Mouse (Mus musculus) A20 (cell line): ENCODE data around the gene Dync1i2.
A peak's percentile ranks its signal among the peaks of the same experiment; 100 is the strongest.

ENCODE experiments used
- DNase-seq: peaks from one replicate; pipeline ENCODE4 v3.0.0-alpha.2; 2011; ENCODE audit warnings: low read depth, low spot score

Gene Dync1i2

GRCm38 (mm10) chr2:71211591-71212359 lies at the start of gene Dync1i2:
Gene Dync1i2, plus strand, starts transcription at chr2:71211706.
- peak; percentile 95 for DNase-seq

- DNase-seq, result no peak
Observed at GRCm38 (mm10) chr2:71162831-71163621, 48.5 kb upstream of the Dync1i2 start.

- DNase-seq, result no peak
Observed at GRCm38 (mm10) chr2:71167211-71167610, 44.3 kb upstream of the Dync1i2 start.

- DNase-seq, result no peak
Observed at GRCm38 (mm10) chr2:71168461-71169021, 43.0 kb upstream of the Dync1i2 start.

- DNase-seq, result no peak
Observed at GRCm38 (mm10) chr2:71173031-71173430, 38.5 kb upstream of the Dync1i2 start.

- DNase-seq, result peak; percentile 16
Observed at GRCm38 (mm10) chr2:71176329-71177249, 34.9 kb upstream of the Dync1i2 start.

GRCm38 (mm10) chr2:71177250-71177615 lies 34.3 kb upstream of the Dync1i2 start:
- DNase-seq, result peak; percentile 34

GRCm38 (mm10) chr2:71177760-71178159 lies 33.7 kb upstream of the Dync1i2 start:
- DNase-seq, result peak; percentile 45

- DNase-seq, result no peak
Observed at GRCm38 (mm10) chr2:71179716-71180115, 31.8 kb upstream of the Dync1i2 start.

- no peak for DNase-seq
Observed at GRCm38 (mm10) chr2:71180566-71181217, 30.8 kb upstream of the Dync1i2 start.

- DNase-seq, result no peak
Observed at GRCm38 (mm10) chr2:71187950-71188349, 23.6 kb upstream of the Dync1i2 start.

- no peak for DNase-seq
Observed at GRCm38 (mm10) chr2:71188861-71189260, 22.6 kb upstream of the Dync1i2 start.

- no peak for DNase-seq
Observed at GRCm38 (mm10) chr2:71191391-71192194, 19.9 kb upstream of the Dync1i2 start.

GRCm38 (mm10) chr2:71192195-71192807 lies 19.2 kb upstream of the Dync1i2 start:
- no peak for DNase-seq

GRCm38 (mm10) chr2:71194137-71194960 lies 17.2 kb upstream of the Dync1i2 start:
- DNase-seq, result no peak

GRCm38 (mm10) chr2:71196947-71197346 lies 14.6 kb upstream of the Dync1i2 start:
- DNase-seq, result no peak

- DNase-seq, result no peak
Observed at GRCm38 (mm10) chr2:71198907-71199306, 12.6 kb upstream of the Dync1i2 start.

GRCm38 (mm10) chr2:71200485-71200884 lies 11.0 kb upstream of the Dync1i2 start:
- no peak for DNase-seq

- DNase-seq, result no peak
Observed at GRCm38 (mm10) chr2:71201886-71202285, 9.6 kb upstream of the Dync1i2 start.
